Mouse (Mus musculus): Measurements from ENCODE around the gene Actr10. TPM values are rescaled to one million over a fixed set of nuclear protein-coding genes. Genes with fewer than 3 reads are reported as not detected.

The Actr10 gene
- polyA plus RNA-seq, 1 experiment, result 95.6 TPM

GRCm38 (mm10) chr12:70967581-70967980 lies 29.9 kb downstream of the Actr10 start:
- DNase-seq (ENCODE audit: low spot score), result no peak

DNA sequence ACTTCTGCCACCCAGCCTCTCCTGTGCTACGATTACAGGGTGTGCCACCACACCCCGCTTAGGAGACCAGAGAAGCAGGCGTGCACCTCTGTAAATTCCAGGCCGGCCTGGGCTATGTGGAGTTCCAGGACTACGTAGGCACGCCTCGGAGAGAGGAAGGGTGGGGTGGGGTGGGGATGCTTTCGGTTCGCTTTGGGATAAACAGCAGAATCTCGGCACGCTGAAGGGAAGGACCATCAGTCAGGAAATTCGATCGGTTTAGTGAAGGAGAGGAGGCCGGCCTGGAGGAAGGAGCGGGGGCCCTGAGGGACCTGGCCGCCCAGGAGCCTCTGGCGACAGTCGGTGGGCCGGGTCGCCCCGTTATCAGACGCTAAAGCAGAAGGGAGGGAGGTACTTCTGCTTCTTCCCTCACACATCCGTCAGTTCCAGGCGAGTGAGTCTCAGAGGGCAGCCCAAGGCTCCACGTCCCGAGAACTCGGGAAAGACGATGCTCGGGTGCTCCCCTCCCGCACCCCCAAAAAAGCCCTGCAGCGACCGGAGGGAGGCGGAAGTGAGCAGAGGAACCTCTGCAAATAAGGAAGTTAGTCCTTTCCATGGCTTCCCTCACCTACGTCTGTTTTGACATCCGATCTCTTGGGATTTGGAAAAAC lies 30.6 kb downstream of the Actr10 start:
- DNase-seq (ENCODE audit: low spot score), result peak; percentile 75

GRCm38 (mm10) chr12:70968791-70969307 lies 31.2 kb downstream of the Actr10 start:
- DNase-seq (ENCODE audit: low spot score), result peak; percentile 68

DNA sequence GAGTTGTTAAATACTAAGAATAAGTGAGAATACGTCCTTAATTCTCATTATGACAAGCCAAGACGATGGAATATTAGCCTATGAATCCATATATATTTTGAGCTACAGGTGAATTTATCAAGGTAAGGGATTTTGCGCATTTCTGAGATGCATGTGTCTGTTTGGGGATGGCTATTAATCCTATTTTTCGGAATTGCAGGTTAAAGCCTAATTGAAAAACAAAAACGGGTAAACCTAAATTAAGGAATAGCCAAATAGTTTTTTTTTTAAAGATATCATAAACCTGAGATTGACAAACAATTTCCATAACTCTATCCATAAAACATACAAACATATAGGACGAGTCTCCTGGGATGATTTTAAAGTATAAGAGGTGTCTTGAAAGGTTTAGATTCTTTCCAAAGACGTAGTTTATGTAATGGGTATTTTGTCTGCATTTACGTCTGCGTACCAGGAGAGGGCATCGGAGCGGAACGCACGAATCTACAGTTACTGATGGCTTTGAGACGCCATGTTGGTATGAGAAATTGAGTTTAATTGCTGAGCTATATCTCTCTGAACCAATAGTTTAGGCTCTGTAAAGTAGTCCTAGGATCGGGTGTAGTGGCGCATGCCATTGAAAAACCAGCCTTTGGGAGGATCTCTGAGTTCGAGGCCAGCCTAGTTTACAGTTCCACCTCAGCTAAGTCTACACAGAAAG lies 32.0 kb downstream of the Actr10 start:
- no peak for DNase-seq (ENCODE audit: low spot score)

DNA sequence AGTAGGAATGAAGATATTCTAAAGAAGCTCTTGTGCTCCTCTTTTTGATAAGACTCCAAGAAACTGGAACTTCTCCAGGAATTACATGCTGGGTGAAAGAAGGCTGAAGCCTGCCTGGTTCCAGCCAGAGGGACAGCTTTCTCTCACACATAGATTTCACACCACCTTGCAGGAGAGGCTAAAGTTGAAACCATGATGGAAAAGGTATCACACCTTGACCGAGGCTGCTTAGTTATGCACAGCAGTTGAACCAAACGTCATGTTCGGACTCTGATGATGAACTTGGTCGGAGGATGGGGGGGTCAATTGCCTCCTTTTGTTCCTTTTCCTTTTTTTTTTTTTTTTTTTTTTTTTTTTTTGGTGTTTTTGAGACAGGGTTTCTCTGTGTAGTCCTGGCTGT lies 36.2 kb downstream of the Actr10 start:
- DNase-seq (ENCODE audit: low spot score), result no peak

- peak; percentile 81 for DNase-seq (ENCODE audit: low spot score)
Observed at GRCm38 (mm10) chr12:70974441-70975266, 37.0 kb downstream of the Actr10 start, which contains the start of gene Psma3. TSS of gene Psma3 (plus strand) at chr12:70974621.

DNA sequence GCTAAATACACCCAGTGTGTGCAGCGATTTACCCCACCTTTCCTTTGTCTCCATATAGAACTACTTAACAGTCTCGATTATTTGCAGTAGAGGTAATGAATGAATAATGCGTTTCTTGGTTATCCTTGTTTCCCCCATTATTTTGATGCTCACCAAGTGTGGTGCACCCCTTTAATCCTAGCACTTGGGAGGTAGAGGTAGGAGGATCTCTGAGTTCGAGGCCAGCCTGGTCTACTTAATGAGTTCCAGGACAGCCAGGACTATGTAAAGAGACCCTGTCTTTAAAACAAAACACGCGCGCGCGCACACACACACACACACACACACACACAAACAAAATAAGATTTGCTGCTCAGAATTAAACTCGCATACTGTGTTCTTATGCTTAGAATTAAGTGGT lies 37.7 kb downstream of the Actr10 start:
- no peak for DNase-seq (ENCODE audit: low spot score)

- DNase-seq (ENCODE audit: low spot score), result no peak
Observed at GRCm38 (mm10) chr12:70975891-70976290, 38.2 kb downstream of the Actr10 start.

- no peak for DNase-seq (ENCODE audit: low spot score)
Observed at GRCm38 (mm10) chr12:70978345-70978744, 40.7 kb downstream of the Actr10 start.

DNA sequence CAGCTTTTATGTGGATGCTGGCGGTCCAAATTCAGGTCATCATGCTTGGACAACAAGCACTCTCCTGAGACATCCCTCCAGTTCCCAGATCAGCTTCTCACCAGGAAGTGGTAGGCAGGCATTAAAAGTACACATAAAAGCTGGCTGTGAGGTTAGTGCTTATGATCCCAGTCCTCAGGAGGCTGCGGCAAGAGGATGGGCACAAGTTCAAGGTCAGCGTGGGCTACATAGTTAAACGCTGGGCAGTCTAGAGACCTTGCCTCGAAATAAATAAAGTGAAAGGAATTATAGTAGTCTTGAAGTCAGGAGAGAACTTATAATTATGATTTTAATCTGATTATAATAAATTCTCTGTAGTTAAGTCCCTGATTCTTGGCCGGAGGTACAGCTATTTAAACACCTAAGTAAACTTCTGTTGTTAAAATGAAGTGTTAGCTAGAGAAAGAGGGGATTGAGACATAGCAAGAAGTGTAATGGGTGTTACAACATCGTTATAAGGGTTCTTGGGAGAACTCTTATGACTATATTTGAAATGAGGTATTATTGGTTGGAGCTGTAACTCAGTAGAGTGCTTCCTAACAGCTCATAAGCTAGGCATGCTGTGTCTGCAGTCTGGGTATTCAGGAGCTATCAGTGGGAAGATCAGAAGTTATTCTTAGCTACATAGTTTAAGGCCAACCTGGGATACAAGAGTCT lies 47.3 kb downstream of the Actr10 start:
- DNase-seq (ENCODE audit: low spot score), result no peak

DNA sequence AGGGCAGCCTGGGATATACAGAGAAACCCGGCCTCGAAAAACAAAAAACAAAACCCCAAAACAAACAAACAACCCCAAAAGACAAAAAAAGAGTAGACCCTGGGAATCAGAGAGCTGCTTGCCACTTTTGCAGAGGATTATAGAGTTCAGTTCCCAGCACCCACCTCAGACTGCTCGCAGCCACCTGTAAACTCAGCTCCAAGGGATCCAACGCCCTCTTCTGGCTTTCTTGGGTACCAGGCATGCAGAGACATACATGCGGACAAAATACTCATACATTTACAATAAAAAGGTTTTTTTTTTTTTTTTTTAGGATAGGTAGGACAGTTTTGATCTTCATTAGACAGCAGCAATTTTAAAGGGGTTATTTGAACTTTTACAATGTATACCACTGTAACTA lies 59.6 kb downstream of the Actr10 start:
- DNase-seq (ENCODE audit: low spot score), result no peak

DNA sequence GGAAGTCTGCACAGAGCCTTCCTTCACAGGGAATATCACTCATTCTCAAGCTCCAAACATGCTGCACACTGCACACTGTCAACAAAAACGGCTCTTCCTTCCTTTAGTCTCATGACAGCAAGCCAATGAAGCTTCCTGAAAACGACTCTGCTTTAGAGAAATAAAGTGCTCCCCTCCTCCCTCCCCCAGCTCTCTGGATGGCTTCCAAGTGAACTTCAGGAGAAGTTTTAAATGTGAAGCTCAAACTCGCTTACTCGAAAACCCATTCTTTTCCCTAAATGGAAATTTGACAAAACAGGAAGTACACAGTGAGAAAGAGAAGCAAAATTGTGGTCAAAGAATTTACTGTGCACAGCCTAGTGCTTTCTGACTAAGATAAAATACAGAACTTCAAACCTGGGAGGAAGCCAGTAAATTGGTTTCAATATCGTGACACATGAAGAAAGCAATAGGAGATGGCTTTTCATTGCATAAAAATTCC lies 61.8 kb downstream of the Actr10 start:
- no peak for DNase-seq (ENCODE audit: low spot score)

GRCm38 (mm10) chr12:71000344-71000743 lies 62.7 kb downstream of the Actr10 start:
- DNase-seq (ENCODE audit: low spot score), result no peak

GRCm38 (mm10) chr12:71001456-71001855 lies 63.8 kb downstream of the Actr10 start:
- DNase-seq (ENCODE audit: low spot score), result no peak

GRCm38 (mm10) chr12:71003760-71004426 lies 66.2 kb downstream of the Actr10 start:
- no peak for DNase-seq (ENCODE audit: low spot score)

- no peak for DNase-seq (ENCODE audit: low spot score)
Observed at GRCm38 (mm10) chr12:71006141-71006540, 68.5 kb downstream of the Actr10 start.

GRCm38 (mm10) chr12:71006901-71007300 lies 69.2 kb downstream of the Actr10 start:
- DNase-seq (ENCODE audit: low spot score), result no peak

DNA sequence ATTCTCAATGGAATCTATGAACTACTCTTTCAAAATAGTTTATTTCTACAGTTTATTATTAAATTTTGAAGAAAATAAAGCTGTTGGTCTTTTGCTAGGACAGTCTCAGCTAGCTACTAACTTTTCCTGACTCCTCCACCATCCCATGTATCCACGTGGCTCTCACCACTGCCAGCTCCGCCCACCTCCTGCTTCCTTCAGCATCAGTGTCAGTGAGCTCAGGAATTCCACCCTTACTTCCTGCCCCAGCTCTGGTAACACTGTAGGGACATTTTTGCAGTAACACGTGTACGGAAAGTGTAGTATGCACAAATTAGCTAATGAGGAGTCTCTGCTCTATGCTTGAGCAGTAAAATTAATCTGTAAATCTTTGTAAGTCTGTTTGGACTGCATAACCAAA lies 72.1 kb downstream of the Actr10 start:
- no peak for DNase-seq (ENCODE audit: low spot score)
